Mouse (Mus musculus): ENCODE data around the gene Fam114a2.

Gene Fam114a2

DNA sequence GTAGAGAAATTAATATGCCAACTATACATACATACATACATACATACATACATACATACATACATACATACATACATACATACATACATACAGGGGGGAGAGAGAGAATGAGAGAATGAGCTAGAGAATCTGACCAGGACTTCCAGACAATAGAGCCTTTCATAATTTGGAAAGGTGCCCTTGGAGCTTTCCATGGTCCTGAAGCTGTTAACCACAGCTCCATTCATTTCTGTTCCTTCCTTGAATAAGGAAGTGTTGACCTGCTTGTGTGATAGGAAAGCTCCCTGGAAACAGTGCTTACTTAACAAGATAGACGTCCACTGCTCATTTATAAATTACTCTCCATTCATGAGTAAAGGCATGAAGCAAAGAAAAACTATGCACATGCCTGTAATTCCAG, 84.3 kb downstream of the Fam114a2 start:
- no peak for DNase-seq (ENCODE audit: low spot score in 2 of 2)

Data from frontal cortex, postnatal 10 days (tissue).